In genomic region chr11:63000126-63000525, GRCm38 (mm10) we compare ENCODE assay signal across 42 mouse cellular contexts. TPM values are rescaled to one million over a fixed set of nuclear protein-coding genes. Genes with fewer than 3 reads are reported as not detected.
"Had no signal": no experiment of that assay in that cellular context is flagged by ENCODE, and none has a peak within 500 bp of the region (broad histone marks: within the 10 kb centered on the region; RNA-seq: fewer than 3 reads in every experiment).

No protein-coding gene starts in this region.

- DNase-seq: left cerebral cortex, postnatal 4 days; liver; liver, embryonic 13.5 days; lung, adult 18-20 months; lung, adult 2 months; lung, embryonic 14.5 days; lung, postnatal 10 days; lung, postnatal 14 days; lung, postnatal 36 days; lung, postnatal 4 days; midbrain, embryonic 14.5 days had no signal

- H3K4me2 ChIP-seq: limb, embryonic 12.5 days; limb, embryonic 13.5 days; limb, embryonic 15.5 days; liver, embryonic 11.5 days; liver, embryonic 12.5 days; liver, embryonic 13.5 days; liver, embryonic 15.5 days; lung, embryonic 14.5 days; lung, embryonic 15.5 days; midbrain, embryonic 11.5 days; midbrain, embryonic 12.5 days; midbrain, embryonic 13.5 days; midbrain, embryonic 15.5 days; neural tube, embryonic 12.5 days; neural tube, embryonic 13.5 days had no signal

- H3K4me1 ChIP-seq: liver, embryonic 13.5 days; liver, embryonic 15.5 days; megakaryocyte, embryonic 14.5 days; neural tube, embryonic 12.5 days had no signal

- H3K27me3 ChIP-seq: limb, embryonic 12.5 days; limb, embryonic 13.5 days; limb, embryonic 15.5 days; liver, embryonic 12.5 days; liver, embryonic 13.5 days; liver, embryonic 15.5 days; lung, embryonic 15.5 days; midbrain, embryonic 12.5 days; midbrain, embryonic 13.5 days; midbrain, embryonic 15.5 days; neural tube, embryonic 12.5 days; neural tube, embryonic 13.5 days had no signal

- ATAC-seq: liver, embryonic 12.5 days; midbrain, embryonic 13.5 days; midbrain, embryonic 15.5 days; midbrain, embryonic 16.5 days had no signal

- H3K9ac ChIP-seq: limb, embryonic 12.5 days; limb, embryonic 13.5 days; limb, embryonic 15.5 days; liver, embryonic 12.5 days; liver, embryonic 13.5 days; liver, embryonic 14.5 days; liver, embryonic 15.5 days; lung, embryonic 14.5 days; lung, embryonic 15.5 days; midbrain, embryonic 12.5 days; midbrain, embryonic 13.5 days; midbrain, embryonic 15.5 days; neural tube, embryonic 12.5 days; neural tube, embryonic 13.5 days had no signal

- H3K4me3 ChIP-seq: limb, embryonic 10.5 days; limb, embryonic 12.5 days; limb, embryonic 13.5 days; limb, embryonic 15.5 days; liver, embryonic 12.5 days; liver, embryonic 13.5 days; liver, embryonic 15.5 days; lung, embryonic 15.5 days; megakaryocyte, embryonic 14.5 days; midbrain, embryonic 10.5 days; midbrain, embryonic 12.5 days; midbrain, embryonic 13.5 days; midbrain, embryonic 15.5 days; myocyte; neural tube, embryonic 12.5 days; neural tube, embryonic 13.5 days had no signal

- H3K36me3 ChIP-seq: limb, embryonic 10.5 days; limb, embryonic 12.5 days; limb, embryonic 13.5 days; limb, embryonic 15.5 days; liver, embryonic 12.5 days; liver, embryonic 13.5 days; liver, embryonic 15.5 days; lung, embryonic 15.5 days; midbrain, embryonic 10.5 days; midbrain, embryonic 12.5 days; midbrain, embryonic 13.5 days; midbrain, embryonic 15.5 days; neural tube, embryonic 12.5 days; neural tube, embryonic 13.5 days had no signal

- H3K27ac ChIP-seq: limb, embryonic 10.5 days; limb, embryonic 12.5 days; limb, embryonic 13.5 days; limb, embryonic 15.5 days; liver, embryonic 12.5 days; liver, embryonic 13.5 days; liver, embryonic 14.5 days; liver, embryonic 15.5 days; lung, embryonic 15.5 days; macrophage; midbrain, embryonic 10.5 days; midbrain, embryonic 12.5 days; midbrain, embryonic 13.5 days; midbrain, embryonic 15.5 days; neural tube, embryonic 12.5 days; neural tube, embryonic 13.5 days had no signal

- H3K9me3 ChIP-seq: limb, embryonic 10.5 days; limb, embryonic 12.5 days; limb, embryonic 13.5 days; limb, embryonic 15.5 days; liver, embryonic 12.5 days; liver, embryonic 13.5 days; liver, embryonic 15.5 days; lung, embryonic 15.5 days; megakaryocyte, embryonic 14.5 days; midbrain, embryonic 10.5 days; midbrain, embryonic 12.5 days; midbrain, embryonic 13.5 days; midbrain, embryonic 15.5 days; neural tube, embryonic 12.5 days; neural tube, embryonic 13.5 days had no signal

RNA-seq across cellular contexts. Expression of gene Cdrt4, which starts 49.1 kb away (rescaled TPM):
- total RNA-seq: left cerebral cortex, postnatal 10 days; left cerebral cortex, postnatal 14 days; left cerebral cortex, postnatal 25 days; left cerebral cortex, postnatal 36 days; left cerebral cortex, postnatal 4 days; liver, adult 2 months; megakaryocyte progenitor cell, adult 5-6 weeks; megakaryocyte, adult 5-6 weeks; megakaryocyte-erythroid progenitor cell, adult 5-6 weeks; midbrain, postnatal 0 days had no signal
- polyA plus RNA-seq: limb, embryonic 10.5 days; limb, embryonic 12.5 days; liver, adult 2 months; liver, embryonic 11.5 days; liver, embryonic 12.5 days; liver, embryonic 13.5 days; liver, embryonic 14.5 days; liver, embryonic 15.5 days; liver, embryonic 16.5 days; lung, embryonic 14.5 days; macrophage; midbrain, embryonic 10.5 days; midbrain, embryonic 11.5 days; midbrain, embryonic 12.5 days; midbrain, embryonic 13.5 days; midbrain, embryonic 14.5 days; midbrain, embryonic 15.5 days; midbrain, embryonic 16.5 days; midbrain, postnatal 0 days; myocyte; neural tube, embryonic 11.5 days; neural tube, embryonic 13.5 days had no signal
